Mouse (Mus musculus): Measurements from ENCODE around the gene Ccdc30.

Ccdc30 gene

DNA sequence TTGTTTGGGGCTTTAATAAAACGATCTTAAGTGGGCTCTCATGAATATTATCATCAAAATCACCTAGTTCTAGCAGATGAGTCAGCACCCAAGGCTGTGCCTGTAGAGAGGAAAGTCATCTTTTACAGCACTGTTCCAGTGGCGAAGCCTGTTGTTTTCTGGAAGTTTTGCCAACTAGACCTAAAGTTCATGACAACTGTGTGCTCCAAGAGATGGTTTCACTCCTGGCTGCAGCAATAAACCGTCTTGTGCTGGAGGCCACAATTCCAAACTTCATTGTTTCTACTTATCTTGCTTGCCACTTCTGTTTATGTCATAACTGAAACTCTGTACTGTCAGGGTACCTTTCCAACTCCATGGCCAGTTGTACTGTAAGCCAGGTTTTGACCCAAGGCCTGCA, 1.9 kb upstream of the Ccdc30 start:
- DNase-seq (ENCODE audit: low read depth): no peak

DNA sequence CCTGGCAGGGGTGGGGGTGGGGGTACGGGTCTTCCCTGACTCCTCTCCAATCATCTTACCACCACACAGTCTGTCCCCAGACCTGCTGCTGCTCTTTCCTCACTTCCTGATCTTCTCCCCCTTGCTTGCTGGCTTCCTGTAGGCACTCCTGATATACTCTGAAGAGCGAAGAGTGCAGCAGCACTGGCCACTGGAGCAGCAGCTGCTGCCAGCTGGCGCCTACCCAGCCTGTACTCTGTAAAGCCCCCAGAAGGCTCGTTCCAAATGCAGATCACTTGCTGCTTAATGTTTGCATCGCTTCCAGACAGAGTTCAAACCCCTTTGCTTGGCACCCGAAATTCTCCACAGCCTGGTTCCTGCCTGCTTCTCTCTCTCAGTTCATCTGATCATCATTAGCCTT, 2.5 kb downstream of the Ccdc30 start:
- DNase-seq (ENCODE audit: low read depth): no peak

DNA sequence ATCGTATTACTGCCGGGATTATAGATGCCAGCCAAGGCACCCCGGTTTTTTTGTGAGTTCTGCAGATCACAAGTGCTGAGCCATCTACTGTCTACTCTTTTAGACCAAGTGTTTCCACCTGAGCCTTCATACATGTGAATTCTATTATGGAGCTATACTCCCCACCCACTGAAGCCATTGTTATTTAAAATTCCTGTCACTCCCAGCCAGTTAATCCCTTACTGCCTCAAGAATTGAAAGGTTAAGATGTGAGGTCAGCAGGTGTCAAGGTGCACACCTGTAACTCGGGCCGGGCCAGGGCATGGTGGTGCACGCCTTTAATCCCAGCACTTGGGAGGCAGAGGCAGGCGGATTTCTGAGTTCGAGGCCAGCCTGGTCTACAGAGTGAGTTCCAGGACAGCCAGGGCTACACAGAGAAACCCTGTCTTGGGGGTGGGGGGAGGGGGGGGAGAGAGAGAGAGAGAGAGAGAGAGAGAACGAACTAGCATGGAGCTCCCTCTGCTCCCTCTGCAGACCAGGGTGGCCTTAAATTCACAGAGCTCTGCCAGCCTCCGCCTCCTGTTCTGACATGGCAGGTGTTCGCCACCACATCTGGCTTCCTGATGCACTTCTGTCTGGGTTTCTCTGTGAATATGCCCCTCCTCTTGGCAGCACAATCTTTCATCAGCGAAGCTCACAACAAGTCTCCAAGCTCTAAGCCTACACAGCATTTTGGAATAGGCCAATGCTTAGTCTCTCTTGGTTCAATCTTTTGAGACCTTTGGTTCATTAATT, 3.3 kb downstream of the Ccdc30 start:
- no peak for DNase-seq (ENCODE audit: low read depth)

DNA sequence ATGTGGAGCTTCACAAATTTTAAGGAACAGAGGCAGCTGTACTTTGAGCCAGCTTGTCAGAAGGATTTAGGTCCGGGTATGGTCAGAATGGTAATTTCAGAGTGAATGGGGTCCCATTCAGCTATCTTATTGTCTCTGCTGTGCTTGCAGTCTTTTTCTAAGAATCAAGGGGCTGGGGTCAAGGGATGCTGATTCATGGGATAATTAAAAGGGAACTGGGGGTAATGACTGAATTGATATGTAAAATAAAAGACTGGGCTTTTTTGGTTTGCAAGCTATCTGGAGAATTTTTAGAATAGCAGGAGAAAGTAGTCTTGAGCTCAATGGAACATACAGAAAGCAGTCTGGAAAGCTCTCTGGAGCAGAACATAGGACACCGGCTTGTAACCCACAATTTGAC, 11.9 kb downstream of the Ccdc30 start:
- no peak for DNase-seq (ENCODE audit: low read depth)

DNA sequence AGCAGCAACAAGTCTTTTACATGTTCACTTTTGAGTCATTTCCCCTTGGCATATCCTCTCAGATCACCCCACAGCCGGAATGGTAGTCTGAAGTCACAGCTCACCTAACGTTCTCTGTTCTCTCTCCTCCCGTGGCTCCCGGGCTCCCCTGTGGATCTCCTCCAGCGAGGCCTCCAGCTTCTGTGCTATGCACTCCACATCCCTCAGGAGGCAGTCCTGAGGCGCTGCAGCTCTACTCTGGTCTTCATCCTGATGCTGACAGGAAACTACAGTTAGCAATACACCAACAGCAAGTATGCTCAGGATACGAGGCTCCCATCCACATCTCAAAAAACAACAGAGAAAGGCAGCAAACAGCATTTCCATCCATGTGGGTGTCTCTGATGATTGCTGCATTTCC, 14.4 kb downstream of the Ccdc30 start:
- DNase-seq (ENCODE audit: low read depth): no peak

DNA sequence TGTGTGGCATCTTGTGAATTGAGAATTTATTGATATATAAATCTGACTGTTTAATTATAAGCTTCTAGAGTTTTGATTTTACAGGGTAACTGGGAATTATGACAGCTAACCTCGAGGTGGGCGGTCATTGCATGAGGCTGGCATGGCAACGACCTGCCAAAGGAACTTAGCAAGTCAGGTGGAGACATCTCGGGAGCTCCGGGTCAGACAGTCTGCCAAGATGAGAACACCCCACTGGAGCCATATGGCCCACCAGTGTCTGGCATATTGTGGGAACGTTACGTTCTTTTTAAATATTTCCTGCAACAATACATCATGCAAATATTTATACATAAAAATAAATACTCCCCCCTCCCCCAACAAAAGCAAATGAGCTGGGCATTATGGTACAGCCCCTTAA, 16.6 kb downstream of the Ccdc30 start:
- DNase-seq (ENCODE audit: low read depth): no peak

DNA sequence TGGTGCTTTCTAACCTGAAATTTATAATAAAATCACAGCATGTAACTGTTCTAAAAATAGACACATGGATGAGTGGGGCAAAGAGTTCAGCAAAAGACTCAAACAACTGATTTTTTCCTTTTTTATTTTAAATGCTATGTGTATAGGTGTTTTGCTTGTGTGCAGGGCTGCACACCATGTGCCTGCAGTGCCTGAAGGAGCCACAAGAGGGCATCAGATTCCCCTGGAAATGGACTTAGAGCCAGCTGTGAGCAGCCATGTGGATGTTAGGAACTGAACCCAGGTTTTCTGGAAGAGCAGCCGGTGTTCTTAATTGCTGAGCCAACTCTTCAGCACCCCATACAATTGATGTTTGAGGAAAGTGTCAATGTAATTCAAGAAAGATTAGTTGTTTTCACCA, 25.0 kb downstream of the Ccdc30 start:
- peak; percentile 34 for DNase-seq (ENCODE audit: low read depth)

DNA sequence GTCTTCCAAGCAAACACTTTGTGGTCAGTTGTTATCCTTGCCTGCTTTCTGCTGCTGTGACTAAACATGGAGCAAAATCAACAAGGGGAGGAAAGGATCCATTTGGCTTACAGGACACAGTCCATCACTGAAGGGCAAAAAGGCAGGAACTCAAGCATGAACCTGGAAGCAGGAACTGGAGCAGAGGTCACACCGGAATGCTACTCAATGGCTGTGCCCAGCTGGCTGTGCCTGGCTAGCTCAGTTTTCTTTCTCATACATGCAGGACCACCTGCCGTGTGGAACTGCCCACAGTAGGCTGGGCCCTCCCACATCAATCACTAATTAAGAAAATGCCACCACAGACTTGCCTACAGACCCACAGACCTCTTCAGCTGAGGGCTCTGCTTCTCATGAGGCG, 26.1 kb downstream of the Ccdc30 start:
- no peak for DNase-seq (ENCODE audit: low read depth)

DNA sequence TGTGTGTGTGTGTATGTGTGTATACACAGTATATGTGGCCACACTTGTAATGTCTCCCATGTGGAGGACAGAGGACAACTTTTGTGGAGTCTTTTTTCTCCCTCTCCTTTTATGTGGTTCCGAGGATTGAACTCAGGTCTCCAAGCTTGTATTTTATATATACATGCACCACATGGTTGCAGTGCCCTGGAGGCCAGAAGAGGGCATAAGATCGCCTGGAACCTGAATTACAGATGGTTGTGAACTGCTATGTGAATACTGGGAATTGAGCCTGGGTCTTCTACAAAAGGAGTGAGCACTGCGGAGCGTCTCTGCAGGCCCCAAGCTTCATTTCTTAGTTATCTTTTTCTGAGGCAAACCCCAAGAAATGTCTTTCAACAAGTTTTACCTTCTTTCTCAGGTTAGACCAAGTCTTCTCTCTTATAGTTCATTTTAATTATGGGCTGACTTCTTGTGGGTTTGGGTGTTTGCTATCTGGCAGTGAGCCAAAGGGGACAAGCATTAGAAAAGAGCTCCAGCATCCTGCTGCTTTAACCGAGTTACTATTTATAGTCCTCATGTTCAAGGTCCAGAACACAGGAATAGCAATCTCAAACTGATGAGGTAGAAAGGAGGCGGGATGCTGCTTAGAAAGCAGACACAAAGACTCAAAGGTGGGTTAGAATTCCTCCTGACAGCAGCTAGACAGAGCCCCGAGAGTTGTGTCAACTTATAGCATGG, 33.7 kb downstream of the Ccdc30 start:
- DNase-seq (ENCODE audit: low read depth): no peak

DNA sequence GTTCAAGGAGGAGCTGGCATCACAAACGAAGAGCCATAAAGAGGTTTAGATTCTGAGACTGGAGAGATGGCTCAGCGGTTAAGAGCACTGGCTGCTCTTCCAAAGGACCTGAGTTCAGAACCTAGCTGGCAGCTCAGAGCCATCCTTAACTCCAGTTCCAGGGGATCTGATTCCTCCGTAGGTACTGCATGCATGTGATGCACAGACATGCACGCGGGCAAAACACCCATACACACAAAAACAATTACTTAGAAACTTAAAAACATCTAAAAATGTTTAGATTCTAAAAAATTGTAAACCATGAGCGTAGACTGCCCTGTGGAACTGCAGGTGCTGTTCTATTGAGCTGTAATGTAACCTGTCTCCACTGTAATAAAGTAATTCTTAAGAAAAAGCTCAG, 45.9 kb downstream of the Ccdc30 start:
- DNase-seq (ENCODE audit: low read depth): no peak

DNA sequence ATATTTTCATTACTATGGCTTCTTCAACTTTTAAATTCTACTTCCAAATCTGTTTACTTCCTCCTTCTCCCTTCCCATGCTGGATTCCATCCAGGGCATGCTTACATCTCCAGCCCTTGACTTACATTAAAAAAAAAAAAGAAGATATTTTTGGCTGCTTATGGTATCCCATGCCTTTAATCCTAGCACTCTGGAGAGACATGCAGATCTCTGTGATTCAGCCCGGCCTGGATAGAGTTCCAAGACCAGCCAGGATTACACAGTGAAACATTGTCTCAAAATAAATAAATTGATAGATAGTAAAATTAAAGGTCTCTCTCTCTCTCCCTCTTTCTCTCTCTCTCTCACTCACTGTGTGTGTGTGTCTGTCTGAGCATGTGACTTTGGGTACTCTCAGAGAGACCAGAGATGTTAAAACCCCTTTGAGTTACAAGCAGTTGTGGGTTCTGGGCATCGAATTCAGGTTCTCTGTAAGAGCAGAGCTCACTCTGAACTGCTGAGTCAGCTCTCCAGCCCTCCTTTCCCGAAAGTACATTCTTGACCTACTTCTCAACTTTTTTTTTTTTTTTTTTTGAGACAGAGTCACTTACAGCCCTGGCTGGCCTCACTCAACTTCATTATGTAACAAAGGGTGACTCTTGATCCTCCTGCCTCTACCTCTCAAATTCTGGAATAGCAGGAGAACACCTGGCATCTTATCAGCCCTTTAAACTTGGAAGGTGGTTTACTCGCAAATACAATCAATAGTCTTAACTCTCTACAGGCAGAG, 48.4 kb downstream of the Ccdc30 start:
- no peak for DNase-seq (ENCODE audit: low read depth)

DNA sequence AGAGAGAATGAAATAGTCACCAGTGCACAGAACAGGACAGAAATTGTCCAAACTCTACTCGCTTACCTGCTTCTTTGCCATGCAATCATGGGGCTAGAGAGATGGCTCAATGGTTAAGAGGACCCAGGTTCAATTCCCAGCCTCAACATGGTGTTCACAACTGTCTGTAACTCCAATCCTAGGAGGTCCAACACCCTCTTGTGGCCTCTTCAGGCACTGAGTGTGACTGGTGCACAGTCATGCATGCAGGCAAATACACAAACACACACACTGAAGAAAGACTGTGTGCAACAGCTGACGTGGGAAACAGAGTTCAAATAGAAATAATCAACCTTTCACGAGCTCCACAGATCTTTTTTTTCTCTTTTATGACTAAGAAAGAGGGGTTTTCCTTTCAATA, 53.1 kb downstream of the Ccdc30 start:
- no peak for DNase-seq (ENCODE audit: low read depth)

DNA sequence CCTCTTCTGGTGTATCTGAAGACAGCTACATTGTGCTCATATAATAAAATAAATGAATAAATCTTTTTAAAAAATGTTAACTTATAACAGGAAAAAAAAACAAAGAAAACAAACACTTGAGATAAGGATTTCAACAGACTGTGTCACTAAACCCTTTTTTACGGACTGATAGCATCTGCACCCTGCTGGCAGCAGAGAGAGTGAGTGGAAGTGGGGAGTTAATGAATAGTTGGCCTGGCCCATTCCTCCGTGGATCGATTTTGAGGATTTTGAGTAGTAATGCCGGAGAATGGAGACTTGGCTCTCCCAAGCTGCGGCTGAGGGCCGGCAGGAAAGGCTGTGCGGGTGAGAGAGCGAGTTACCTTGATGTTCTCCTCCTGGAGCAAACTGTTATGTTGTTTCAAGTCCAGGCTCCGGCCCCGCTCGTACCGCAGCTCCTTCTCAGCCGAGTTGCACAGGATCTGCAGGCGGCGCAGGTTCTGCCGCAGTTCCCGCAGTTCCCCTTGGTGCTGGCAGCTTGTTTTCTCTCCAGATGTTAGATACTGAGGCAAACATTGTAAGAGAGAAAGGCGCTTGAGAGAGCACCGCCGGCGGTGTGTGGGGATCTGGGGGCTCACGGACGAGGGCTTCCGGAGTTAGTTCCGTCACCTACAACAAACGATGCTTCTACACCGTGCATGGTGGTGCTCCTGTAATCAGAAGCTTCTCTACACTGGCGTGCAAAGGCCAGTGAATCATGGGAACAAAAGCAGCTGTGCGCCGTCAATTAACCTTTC, 55.9 kb downstream of the Ccdc30 start:
- DNase-seq (ENCODE audit: low read depth): no peak

DNA sequence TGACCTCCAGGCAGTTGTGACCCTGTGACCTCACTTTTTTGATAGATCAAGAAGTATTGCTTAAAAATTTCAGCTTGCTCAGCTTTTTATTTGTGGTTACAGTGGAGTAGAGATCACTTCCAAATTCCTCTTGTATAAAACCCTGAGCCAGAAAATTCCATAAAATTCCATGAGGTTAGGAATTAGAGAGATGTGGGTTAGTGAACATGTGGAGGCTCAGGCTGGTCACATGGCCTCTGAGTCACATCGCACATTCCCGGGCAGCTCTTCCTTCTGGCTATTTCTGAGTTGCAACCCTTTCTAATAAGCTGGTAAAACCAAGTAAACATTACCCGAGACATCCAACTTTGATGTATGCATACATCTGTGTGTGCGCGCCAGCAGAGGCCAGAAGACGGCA, 69.8 kb downstream of the Ccdc30 start:
- no peak for DNase-seq (ENCODE audit: low read depth)

DNA sequence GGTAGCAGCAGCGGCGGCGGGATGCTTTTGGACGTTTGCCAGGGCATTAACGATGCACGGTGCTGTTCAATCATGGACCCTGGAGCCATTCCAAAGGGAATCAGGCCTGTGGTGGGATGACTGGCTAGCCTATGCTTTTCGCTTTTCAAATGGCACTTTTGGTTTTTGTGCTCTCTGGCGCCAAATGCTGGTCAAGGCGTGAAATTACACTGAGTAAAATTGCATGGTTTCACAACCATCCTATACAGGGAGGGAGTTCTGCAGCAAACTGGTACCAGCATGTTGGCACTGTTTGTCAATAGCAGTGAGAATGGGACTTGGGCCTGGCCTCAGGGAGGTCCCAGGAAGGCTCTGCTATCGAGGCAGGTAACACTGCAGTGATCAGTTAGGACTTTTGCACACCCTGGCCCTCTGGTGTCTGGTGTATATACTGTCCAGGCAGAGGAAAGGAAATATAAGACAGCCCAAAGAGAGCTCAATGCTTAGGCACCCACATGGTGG, 76.4 kb downstream of the Ccdc30 start:
- peak; percentile 22 for DNase-seq (ENCODE audit: low read depth)

DNA sequence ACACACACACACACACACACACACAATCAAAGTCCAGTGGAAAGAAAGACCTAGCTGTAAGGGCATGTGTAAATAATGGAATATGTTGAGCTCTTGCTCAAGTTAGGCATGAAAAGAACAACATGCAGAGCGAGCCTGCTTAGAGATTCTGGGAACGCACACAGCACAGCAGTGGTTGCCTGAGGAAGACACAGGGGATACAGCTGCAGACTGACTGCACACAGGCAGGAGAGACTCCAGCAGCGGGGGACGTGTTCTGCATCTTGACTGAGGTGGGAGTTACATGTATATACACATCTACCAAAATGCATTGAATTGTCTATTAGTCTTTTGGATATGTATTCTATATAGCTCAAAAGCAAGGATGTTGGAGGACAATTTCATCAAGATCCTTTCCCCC, 76.9 kb downstream of the Ccdc30 start:
- no peak for DNase-seq (ENCODE audit: low read depth)

DNA sequence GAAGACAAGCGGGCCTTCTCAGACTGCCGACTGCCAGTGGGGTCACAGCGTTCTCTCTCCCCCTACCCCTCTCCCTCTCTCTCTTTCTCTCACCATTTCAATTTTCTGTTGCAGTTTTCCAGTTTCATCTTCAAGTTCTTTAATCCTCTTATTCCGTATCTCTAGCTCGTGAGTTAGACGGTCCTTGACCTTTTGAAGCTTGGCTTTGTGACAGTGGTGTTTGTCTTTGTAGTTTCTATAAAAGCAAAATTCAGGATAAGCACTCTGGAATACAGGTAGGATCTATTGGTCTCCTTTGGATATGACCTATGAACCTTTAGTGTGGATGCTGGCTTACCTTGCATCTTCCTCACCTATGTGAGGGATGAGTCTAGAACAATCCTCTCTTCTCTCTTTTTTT, 81.8 kb downstream of the Ccdc30 start:
- no peak for DNase-seq (ENCODE audit: low read depth)

DNA sequence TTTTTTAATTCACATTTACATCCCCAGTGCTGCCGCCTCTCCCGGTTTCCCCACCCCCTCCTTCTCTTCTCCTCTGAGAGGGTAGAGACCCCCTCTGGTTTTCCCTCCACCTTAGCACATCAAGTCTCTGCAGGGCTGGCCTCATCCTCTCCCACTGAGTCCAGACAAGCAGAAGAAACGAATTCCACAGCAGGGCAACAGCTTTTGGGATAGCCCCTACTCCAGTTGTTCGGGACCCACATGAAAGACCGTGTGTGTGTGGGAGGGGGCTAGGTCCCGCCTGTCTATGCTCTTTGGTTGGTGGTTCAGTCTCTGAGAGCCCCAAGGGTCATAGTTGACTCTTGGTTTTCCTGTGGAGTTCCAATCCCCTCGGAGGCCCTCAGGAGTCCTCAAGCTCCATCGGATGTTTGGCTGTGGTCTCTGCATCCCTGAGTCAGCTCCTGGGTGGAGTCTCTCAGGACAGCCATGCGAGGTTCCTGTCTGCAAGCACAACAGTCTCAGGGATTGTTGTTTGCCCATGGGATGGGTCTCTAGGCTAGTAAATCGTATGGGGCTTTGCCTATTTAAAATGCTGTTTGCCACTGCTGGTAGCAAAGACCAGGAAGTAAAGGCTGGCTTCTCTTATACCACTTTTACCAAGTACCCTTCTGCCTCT, 94.3 kb downstream of the Ccdc30 start:
- DNase-seq (ENCODE audit: low read depth): no peak

DNA sequence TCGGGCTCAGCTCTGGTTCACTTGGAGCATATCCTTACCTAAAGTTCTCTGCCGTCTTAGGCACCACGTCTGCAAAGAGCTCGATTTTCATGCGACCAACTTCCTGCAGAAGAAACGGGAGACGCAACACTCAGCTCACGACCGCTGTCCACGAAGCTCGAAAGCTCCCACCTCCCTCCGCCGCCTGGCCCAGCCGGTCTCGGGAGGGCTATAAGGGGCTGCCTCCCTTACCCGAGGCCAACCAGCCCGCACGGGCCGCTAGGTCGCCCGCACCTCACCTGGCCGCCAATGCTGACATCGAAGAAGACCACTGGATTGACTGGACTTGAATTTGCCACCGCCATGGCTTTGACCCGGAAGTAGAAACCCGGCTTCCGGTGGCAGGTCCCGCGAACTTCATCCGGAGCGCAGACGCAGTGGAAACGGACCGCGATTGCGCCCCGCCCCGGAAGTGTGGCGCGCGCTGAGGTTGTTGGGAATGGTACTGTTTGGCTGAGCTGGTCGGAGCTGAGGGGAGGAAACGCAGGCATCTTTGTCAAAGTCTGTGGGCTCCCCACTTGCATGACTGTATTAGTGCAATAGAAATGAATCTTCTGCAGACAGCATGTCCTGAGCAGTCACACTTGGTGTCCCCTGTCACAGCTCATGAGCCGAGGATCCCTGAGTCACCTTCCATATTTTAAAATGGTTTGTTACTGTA, 95.0 kb downstream of the Ccdc30 start, which contains the start of gene Ppih:
TSS of gene Ppih (minus strand) at position 416 of the 700 bp plus-strand sequence.
- DNase-seq (ENCODE audit: low read depth): peak; percentile 89

DNA sequence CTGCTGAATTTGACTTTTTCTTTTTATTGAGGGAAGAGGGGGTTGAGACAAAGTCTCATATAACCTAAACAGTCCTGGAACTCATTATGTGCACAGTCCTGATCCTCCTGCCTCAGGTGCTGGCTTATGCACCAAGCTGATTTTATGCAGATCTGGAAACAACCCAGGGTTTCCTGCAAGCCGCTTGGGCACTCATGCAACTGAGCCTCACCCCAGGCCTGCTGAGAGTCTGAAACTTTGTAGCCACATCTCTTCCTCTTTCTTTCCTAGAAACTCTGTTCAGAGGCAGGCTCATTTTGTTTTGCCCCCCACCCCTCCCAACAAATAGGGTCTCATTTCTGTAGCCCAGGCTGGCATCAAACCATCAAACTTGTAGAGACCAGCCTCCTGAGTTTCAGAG, 101.6 kb downstream of the Ccdc30 start:
- no peak for DNase-seq (ENCODE audit: low read depth)

DNA sequence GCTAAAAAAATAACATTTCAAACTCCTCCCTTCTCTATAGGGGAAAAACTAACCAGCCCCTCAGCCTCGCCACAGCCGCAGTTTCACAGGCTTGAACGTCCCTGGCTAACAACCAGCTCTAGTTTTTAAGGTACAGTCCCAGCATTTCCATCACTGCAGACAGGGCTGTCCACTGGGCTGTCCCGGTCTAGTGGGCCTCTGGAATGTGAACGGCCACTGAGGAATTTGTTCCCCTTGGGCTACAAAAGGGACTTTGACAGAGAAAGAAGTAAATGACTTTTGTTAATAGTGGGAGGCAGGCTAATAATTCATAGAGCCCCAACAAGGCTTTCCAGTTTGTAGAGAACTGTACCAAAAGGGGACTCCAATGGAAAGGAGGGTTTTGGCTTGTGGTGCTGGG, 109.9 kb downstream of the Ccdc30 start:
- DNase-seq (ENCODE audit: low read depth): no peak
